In the genomic region with DNA sequence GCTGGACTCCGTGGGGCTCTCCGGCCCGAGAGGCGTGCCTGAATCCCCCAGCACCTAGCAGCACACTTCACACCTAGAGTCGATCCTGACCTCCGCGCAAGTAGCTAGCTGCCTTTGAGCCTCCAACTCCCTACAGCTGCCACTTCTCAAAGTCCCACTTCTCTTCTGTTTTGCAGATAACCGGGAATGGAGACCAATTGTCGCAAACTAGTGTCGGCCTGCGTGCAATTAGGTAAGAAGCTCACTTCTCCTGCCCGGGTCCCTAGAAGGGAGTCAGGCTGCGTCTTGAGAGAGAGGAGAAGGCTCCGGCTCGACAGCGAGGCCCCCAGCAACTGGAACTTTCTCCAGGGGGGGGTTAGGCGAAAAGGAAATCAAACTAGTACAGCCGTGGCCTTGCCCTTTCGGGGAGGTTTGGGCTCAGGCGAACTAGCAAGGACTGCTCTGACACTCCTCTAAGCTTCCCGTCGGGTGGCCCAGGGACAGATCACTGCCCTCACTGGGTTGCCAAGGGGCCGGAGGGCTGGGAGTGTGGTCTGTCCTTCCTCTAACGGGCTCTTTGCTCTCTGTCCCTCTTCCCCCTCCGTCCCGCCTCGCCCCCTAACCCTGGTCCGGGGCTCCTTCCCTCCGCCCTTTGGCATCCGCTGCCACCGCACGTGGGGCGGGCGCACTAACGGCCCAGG, we compare ENCODE assay signal across 9 mouse cellular contexts. TPM values are rescaled to one million over a fixed set of nuclear protein-coding genes. Genes with fewer than 3 reads are reported as not detected.
DNase-seq lines count a peak whose midpoint lies in the region; ATAC-seq lines count a peak whose summit lies in the region.
"Had no signal": no experiment of that assay in that cellular context is flagged by ENCODE, and none has a peak within 500 bp of the region (broad histone marks: within the 10 kb centered on the region; RNA-seq: fewer than 3 reads in every experiment).

No protein-coding gene starts in this region.

- H3K4me3 ChIP-seq in heart, embryonic 11.5 days (ENCODE audit: low read depth, low read length), result peak overlapping the region; percentile 44
- peak overlapping the region; percentile 40 for H3K4me3 ChIP-seq in hindbrain, embryonic 15.5 days
- H3K4me3 ChIP-seq in midbrain, embryonic 15.5 days, result peak overlapping the region; percentile 37

- peaks cover 15% of the 10 kb centered on the region; the same call in 1 of the 2 replicates for H3K4me1 ChIP-seq in heart, embryonic 11.5 days (ENCODE audit: control insufficient read depth, insufficient read depth, low read length)
- peaks cover 23% of the 10 kb centered on the region for H3K4me1 ChIP-seq in hindbrain, embryonic 15.5 days (replicated peaks)
- peaks cover 21% of the 10 kb centered on the region for H3K4me1 ChIP-seq in midbrain, embryonic 15.5 days

- H3K9ac ChIP-seq in heart, embryonic 11.5 days (ENCODE audit: low read depth, low read length), result 0 out of 2 replicates have a peak overlapping the region, but pooled peaks have one; percentile 34
- H3K9ac ChIP-seq in hindbrain, embryonic 15.5 days, result no peak overlapping the region
- no peak overlapping the region for H3K9ac ChIP-seq in midbrain, embryonic 15.5 days

- peaks cover 87% of the 10 kb centered on the region for H3K27me3 ChIP-seq in heart, embryonic 11.5 days (ENCODE audit: control insufficient read depth, insufficient read depth, low read length)
- H3K27me3 ChIP-seq in hindbrain, embryonic 15.5 days, result peaks cover 90% of the 10 kb centered on the region
- H3K27me3 ChIP-seq in midbrain, embryonic 15.5 days (replicated peaks), result peaks cover 80% of the 10 kb centered on the region

- DNase-seq in heart, adult 11 months, result no peak
- DNase-seq in urinary bladder, postnatal 36 days (ENCODE audit: low spot score in 2 of 2), result no peak
- no peak for DNase-seq in cerebellum, postnatal 4 days (ENCODE audit: low spot score in 2 of 2)
- DNase-seq: lung, adult 18-20 months had no signal

- under 1% methylated on average over 35 of the region's 35 CpGs for WGBS in heart, embryonic 11.5 days (ENCODE audit: insufficient replicate concordance)
- WGBS in hindbrain, embryonic 15.5 days, result 1% methylated on average over 35 of the region's 35 CpGs
- WGBS in midbrain, embryonic 15.5 days, result 1% methylated on average over 35 of the region's 35 CpGs

- ATAC-seq in heart, embryonic 11.5 days (replicated peaks; ENCODE audit: insufficient number of reproducible peaks, low FRiP score, low TSS enrichment), result no peak
- ATAC-seq in common myeloid progenitor, adult 5-6 weeks (replicated peaks; ENCODE audit: low read depth, poor library complexity, severe bottlenecking), result peak; percentile 3; the same call in 1 of the 2 replicates
- ATAC-seq in hindbrain, embryonic 15.5 days (ENCODE audit: low FRiP score, low read depth), result no peak
- peak; percentile 25 for ATAC-seq in midbrain, embryonic 15.5 days (replicated peaks)
- no peak for ATAC-seq in frontal cortex, adult (ENCODE audit: low TSS enrichment)

- peak overlapping the region; percentile 89 for H3K4me2 ChIP-seq in heart, embryonic 11.5 days
- peak overlapping the region; percentile 82 for H3K4me2 ChIP-seq in hindbrain, embryonic 15.5 days
- H3K4me2 ChIP-seq in midbrain, embryonic 15.5 days, result peak overlapping the region; percentile 73

- H3K9me3 ChIP-seq in heart, embryonic 11.5 days (replicated peaks; ENCODE audit: control insufficient read depth, low read length), result no peaks in the 10 kb centered on the region
- no peaks in the 10 kb centered on the region for H3K9me3 ChIP-seq in hindbrain, embryonic 15.5 days
- H3K9me3 ChIP-seq in midbrain, embryonic 15.5 days, result no peaks in the 10 kb centered on the region

- H3K27ac ChIP-seq in heart, embryonic 11.5 days (ENCODE audit: low read depth, low read length), result no peak overlapping the region
- H3K27ac ChIP-seq in hindbrain, embryonic 15.5 days (replicated peaks), result no peak overlapping the region
- H3K27ac ChIP-seq in midbrain, embryonic 15.5 days, result no peak overlapping the region

- H3K36me3 ChIP-seq in heart, embryonic 11.5 days (ENCODE audit: control insufficient read depth, insufficient read depth, low read length), result no peaks in the 10 kb centered on the region
- H3K36me3 ChIP-seq in hindbrain, embryonic 15.5 days, result no peaks in the 10 kb centered on the region
- no peaks in the 10 kb centered on the region for H3K36me3 ChIP-seq in midbrain, embryonic 15.5 days (replicated peaks)

RNA-seq across cellular contexts. Expression of a gene that starts 4.2 kb away (rescaled TPM):
- polyA plus RNA-seq in heart, embryonic 11.5 days (2014; fragmentation: Nextera tagmentation; extraction: Ambion mirVana), result 32.7 and 32.8 TPM in 2 replicates
- total RNA-seq in common myeloid progenitor, adult 5-6 weeks (2017), result 0.41 TPM in 1 of 2 replicates, not detected in the other
- 1.5 and 1.6 TPM in 2 replicates for polyA plus RNA-seq in hindbrain, embryonic 15.5 days (2015; fragmentation: Nextera tagmentation; extraction: Ambion mirVana)
- polyA plus RNA-seq in midbrain, embryonic 15.5 days (2015; fragmentation: Nextera tagmentation; extraction: Ambion mirVana), result 41.0 and 60.5 TPM in 2 replicates

Comparison
In these comparisons a context has a peak if more than half of its experiments do, and no peak if none do; other contexts are left out.
1. ATAC-seq: peak in common myeloid progenitor, adult 5-6 weeks (single experiment) and midbrain, embryonic 15.5 days (single experiment); none in heart, embryonic 11.5 days (single experiment), hindbrain, embryonic 15.5 days (single experiment) and frontal cortex, adult (single experiment).
2. RNA of a gene that starts 4.2 kb away (polyA plus RNA-seq): 41.0 to 60.5 TPM in midbrain, embryonic 15.5 days and 32.7 to 32.8 TPM in heart, embryonic 11.5 days; 1.5 to 1.6 TPM in hindbrain, embryonic 15.5 days; every median in the first group is over 10 times any median in the second.
3. Peak in every context shown above with its lines, with median percentiles within 50 percentile points of each other: H3K4me2 ChIP-seq and H3K4me3 ChIP-seq.